Mouse (Mus musculus) CD4-positive, CD25-positive, alpha-beta regulatory T cell, adult 4 months (primary cell): ENCODE measurements around the gene Smim22. TPM values are rescaled to one million over a fixed set of nuclear protein-coding genes. Genes with fewer than 3 reads are reported as not detected.

Experiments
- ATAC-seq: one replicate; pipeline ENCODE4 v1.8.0; 2017
- polyA plus RNA-seq, 2 experiments: library from polyadenylated mRNA; unstranded; fragments of 100-300 nt; shearing (Covaris generic); gene quantifications; one replicate each; pipeline ENCODE4 v1.2.1; 2017

The Smim22 gene
- not detected for polyA plus RNA-seq

DNA sequence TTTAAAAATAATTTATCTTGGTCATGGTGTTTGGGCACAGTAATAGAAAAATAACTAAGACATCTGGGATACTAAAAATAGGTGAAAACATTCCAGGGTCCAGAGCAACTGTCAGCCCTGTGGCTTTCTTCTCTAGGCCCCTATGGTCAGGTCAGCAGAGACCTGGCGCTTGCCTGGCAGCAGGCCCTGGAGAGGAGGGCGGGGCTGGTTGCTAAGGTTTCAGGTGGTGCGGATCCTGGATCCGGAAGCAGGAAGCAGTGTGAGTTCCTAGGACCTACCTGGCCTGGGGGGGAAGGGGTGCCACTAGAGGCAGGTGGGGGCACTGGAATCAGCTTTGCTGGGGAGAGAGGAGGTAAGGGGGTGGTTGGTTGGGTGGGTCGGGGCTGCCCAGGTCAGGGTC lies at the start of gene Smim22:
Smim22 (plus strand) TSS at position 222 of the 400 bp plus-strand sequence.
- no peak for ATAC-seq

DNA sequence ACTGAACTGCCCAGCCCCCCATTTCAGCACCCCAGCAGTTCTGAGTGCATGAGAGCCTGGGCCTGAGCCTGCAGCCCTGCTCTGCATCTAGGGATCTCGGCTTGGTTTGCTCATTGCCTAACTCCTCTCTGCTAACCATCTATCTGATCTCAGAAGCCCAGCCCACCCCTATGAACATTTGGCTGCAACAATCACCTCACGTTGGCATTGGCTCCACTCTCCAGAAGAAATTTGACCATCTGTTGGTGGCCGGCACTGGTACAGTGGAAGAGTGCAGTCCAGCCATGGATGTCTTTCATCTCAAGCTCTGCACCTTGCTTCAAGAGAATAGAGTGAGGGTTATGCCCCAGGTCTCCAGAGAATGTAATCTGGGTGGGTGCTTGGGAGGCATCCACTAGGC lies 49.6 kb upstream of the Smim22 start:
- ATAC-seq, result no peak

DNA sequence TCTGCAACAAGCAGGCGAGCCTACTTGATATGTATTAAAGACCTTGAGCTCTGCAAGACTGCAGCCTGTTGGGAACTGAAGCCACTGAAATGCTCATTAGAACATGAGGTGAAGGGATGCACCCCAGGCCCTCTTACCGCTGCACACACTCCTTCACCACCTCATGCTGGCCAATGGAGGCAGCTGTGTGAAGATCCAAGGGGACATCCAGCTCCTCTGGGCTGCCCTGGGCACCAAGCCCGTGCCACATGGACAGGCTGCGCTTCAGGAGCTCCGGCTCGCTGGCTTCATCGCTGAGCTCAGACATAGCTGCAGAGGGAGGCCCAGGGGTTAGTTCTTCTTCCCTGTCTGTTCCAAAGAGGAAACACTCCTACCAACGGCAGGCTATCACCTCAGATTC lies 46.8 kb upstream of the Smim22 start:
- ATAC-seq, result no peak

DNA sequence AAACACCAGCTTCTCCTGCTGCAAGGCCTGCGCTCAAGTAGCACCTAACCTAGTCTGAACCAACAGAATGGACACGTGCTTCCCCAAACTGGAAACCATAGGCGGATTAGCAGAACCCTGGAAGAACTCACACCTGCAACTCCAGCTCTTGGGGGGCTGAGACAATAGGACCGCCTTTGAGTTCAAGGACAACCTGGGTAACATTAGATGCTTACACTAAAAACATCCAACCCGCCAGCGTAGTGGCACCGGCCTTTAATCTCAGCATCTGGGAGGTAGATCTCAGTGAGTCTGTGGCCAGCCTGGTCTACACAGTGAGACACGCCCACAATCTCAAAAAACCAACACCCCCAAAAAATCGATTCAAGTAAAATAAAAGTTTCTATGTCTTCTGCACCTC lies 43.7 kb upstream of the Smim22 start:
- ATAC-seq, result no peak

DNA sequence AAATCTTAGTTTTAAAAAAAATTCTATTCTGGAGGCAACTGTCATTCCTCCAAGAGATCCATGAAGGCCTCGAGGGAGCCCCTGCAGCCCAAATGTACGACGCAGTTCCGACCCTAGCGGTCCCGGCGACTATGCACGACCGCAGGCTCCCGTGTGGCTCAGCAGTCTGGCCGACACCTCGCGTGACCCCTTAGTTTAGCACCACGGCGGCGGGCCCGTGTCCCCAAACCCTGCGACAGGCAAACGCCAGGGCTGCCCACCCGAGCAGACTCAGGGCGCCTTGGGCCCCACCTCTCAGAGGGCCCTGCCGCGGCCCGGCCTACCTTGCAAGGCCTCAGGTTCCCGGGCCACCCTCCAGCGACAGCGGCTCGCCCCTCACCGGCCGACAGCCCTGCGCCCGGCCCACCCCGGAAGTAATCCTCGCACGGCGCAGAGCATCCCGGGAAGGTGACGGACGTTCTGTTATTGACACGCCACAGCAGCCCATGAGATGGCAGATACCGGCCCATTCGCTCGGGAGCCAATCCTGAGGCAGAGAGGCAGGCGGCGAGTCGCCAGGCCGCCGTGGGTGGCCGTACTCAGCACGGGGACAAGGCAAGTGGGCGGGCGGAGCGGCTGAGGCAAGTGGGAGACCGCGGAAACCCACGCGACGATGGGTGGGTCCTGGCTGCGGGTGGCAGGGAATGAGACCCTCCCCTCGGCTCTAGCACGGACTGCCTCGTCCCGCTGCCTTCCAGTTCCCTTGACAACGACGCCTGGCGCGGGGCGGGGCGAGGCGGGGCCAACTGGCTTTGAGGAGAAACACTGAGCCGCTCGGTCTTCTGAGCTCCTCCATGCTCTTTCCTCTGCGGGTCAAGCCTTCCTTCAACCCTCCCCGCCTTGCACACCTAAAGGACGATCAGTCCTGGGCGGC lies 43.0 kb upstream of the Smim22 start, which contains the start of gene Anks3:
Anks3 (minus strand) TSS at position 409 of the 913 bp plus-strand sequence.
- peak; percentile 94 for ATAC-seq

DNA sequence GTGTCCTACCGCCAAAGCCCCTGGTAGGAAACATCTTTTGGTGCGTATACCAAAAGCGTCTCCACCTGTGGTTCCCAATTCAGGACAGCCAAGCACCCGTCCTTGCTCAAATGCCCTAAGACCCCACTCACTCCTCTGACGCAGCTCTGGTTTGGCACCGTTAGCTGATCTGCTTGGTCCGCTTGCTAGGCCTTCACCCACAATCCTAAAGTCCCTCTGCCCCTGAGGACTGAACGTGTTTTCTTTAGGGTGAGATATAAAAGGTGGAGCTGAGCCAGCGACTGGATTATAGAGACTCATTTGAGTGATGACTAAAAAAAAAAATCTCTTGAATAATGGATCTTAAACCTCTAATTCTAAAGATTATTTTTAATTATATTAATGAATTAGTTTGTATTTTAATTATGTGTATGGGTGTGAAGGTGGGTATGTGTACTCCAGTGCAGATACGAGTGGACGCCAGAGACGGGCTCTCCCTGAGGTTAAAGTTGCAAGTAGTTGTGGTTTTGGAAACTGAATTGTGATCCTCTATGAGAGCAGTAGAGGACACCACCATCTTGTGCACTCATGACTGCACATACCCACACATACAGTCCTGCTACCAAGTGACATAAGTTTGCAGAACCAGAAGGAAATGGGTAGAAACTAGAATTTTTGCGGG lies 42.2 kb upstream of the Smim22 start:
- peak; percentile 20 for ATAC-seq

DNA sequence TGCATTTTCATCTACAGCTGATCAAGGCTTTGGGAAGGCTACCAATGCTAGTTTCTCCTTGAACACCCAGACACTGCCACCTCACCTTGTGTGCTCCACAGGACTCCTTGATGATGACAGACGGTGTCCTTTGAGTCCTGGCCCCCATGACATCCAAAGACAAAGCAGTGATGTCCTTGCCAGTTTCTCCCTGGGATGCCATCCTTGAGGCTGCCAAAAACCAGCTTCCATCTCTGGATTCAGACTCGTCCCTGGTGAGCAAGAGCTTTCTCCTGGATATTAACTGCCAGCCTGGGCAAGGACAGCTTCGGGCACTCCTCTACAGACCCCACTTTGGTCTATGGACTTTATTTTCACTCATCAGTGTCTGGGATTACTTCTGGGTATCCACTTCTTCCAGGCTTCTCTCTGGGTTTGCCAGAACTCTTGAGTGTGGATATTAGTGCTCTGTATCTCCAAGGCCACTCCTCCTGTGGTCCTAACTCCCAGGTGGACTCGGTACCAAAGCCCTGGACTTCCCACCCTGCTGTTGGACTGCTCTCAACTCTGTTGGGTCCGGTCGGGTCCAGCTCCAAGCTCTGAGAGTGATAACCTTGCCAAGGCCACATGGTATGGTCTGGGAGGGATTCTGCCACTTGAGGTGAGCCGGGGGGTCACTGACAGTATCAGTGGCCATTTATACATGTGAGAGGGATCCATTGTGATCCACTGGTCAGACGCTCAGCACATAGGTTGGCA lies 41.5 kb upstream of the Smim22 start:
- no peak for ATAC-seq

DNA sequence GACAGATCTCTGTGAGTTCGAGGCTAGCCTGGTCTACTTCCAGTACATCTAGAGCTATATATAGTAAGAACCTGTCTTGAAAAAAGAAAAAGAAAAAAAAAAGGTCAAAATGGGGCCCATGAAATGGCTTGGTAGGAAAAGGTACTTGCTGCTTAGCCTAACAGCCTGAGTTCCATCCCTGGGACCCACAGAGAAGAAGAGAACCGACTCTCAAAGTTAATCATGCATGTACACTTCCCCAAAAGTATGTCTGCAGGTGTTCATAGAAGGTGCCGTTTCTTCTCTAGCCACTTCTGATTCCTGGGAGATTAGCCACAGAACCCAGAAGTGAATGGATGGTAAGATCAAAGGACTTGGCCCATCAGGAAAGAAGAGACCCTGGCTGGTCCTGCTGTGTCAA lies 38.7 kb upstream of the Smim22 start:
- no peak for ATAC-seq

DNA sequence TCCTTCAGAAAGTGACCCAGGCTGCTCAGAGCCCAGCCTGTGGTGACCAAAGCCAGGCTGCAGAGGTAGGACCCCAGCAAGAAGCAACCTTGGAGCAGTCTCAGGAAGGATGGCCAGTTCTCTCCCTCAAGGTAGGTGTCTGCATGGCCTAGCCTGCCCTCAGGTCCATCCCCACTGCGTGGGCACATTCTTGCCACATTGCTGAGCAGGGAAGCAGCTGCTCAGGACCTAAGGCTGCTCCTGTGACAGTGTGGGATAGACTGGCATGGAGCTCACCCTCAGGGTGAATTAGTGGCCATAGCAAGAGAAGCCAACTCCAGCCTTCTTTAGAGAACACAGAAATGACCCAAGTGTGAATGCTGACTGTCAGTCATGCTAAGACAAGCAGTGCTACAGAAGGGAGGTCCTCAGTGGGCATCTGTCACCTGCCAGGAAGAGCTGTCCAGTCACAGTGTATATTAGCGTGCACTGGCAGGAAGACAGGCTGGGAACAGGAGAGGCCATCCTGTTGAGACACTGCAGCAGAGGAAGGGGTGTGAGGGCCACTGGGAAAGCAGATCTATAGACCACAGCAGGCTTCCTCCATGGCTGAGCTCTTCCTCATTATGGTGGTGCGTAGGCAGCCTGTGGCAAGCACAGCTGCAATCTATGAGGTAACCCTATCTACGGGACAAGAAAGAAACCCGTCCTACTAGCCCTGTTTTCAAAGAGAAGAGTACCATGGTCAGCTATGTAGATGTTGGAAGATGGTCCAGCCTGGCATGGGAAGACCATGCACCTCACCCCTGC lies 37.8 kb upstream of the Smim22 start:
- no peak for ATAC-seq

DNA sequence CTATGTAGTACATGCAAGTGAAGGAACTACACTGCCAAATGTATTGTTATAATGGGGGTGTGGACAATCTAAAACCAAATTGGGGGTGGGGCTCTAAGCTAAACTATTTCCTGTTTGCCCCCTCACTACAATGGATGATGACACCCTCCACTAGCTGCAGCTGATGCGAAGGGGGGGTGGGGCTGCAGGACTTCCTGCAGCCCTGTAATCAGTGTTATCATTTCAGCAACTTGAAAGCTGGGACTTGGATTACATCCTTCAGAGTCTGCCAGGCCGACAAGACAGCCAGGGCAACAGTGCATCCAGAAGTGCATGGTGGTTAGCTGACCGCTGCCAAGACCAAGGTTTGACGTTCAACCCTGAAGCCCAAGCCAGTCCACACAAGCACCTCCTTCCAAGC lies 35.5 kb upstream of the Smim22 start:
- ATAC-seq, result peak; percentile 32

DNA sequence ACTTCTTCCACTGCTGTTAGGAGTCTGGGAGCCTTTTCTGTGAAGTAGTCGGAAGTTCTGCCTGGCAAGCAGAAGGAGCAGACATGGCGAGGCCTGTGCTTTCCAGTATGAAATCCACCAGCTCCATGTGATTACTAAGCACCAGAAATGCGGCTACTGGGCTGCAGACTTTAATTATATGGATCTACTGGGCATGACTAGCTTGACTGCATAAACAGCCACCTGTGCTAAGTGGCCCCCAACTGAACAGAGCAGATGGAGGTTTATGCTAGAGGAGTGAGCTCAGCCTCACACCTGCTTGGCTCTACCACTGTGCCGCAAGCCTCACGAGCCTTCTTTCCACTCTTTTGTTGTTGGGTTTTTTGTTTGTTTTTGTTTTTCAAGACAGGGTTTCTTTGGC lies 32.6 kb upstream of the Smim22 start:
- no peak for ATAC-seq

DNA sequence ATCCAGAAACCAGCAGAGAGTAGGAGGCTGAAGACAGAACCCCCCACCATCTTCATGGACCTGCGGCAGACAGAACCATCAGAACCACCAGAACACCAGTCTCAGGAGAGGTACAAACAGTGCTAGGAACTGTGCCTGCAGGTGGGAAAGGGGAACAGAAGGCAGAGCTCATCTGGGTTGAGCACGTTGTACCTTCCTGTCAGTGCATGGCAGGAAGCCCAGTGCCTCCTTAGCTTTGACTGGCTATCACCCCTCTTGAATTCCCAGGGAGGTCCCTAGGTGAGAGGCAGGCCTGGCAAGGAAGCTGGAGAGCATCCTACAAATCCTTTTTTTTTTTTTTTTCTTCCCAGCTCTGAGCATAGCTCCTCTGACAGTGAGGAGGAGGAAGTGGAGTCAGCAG lies 30.9 kb upstream of the Smim22 start:
- no peak for ATAC-seq

DNA sequence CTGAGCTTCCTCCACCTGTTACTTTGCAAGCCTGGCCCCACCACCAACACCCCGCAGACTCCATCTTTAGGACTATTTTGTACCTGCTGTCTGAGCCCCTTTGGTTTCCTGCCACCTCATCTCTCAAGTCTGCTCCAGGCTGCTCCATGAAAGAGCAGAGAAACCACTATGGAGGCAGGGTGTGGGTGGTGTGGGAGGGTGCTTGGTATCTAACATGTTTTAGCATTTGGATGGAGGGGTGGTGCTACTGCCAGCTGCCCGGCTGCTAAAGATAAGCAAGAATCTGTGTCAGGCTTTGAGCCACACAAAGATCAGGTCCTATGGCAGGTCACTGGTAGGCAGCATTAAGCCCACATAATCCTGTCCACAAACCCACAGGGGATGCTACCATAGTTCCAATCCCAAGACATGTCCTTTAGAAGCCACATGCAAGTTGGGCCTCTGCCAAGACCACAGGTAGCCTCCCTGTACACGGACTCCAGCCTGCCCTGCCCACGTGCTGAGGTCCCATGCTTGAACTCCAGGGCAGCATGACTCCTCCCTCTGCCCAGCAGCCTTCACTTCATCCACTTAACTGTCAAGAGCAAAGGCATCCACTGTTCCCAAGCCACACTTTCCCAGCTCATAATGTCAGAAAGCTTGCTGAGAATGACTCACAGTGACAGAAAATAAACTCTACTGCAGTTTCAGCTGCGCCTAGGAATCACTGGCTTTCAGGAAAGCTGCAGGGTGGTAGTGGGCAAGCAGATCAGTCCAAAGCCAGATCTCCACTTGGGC lies 28.6 kb upstream of the Smim22 start:
- no peak for ATAC-seq

DNA sequence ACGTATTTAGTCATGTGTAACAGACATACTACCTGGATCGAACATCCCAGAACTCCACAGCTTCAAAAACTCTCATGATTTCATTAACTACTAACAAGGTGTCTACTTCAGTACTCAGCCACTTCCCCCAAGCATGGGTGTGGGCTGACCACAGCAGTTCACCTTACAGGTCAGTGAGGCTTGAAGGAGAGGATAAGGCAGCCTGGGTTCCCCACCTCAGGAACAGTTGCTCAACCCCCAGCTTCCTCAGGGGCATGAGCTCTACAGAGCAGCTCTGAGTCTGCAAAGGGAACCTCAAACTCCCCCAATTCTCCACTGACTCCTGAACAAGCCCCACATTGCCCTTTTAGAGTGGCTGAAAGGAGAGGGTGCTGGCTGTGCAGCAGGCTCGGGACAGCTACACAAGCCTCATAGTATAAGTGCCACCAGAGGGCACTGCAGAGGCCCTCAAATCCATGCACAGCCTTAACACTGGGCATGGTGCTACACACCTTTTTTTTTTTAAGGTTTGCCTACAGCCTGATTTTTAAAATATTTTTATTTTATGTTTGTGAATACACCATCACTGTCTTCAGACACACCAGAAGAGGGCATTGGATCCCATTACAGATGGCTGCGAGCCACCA lies 27.2 kb upstream of the Smim22 start:
- ATAC-seq, result peak; percentile 58

DNA sequence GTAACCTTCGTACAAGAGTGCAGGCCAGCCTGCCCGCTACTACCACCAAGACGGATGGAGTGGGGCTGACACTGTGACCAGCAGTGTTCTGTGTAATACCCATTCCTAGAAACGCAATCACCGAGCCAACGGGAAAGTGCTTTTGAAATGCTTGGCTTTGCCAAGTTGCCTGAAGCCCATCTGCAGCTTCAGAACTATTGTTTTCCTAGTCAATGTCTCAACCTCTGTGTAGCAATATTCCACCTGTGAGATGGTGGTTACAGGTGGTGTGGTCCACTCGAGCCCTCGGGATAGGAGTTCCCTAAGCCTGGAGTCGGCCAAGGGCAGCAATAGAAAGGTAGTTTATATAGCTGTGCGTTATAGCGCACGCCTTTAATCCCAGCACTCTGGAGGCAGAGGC lies 22.4 kb upstream of the Smim22 start:
- no peak for ATAC-seq

DNA sequence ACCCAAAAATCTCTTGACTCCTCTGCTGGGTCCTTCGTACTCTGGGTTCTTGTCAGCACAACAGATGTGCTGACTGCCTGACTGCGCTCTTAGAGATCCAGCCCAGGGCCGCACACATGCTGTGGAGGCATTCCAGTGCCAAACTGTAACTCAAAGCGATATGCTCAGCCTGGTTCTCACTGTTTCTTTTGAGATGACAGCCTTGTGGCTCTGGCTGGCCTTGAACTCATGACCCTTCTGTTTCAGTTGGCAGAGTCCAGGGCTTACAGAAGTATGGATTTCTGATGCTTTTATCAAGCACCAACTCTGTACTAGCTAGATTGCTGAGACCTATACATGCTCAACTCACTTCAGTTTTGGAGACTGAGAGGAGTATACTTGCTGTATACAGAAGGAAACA lies 13.8 kb upstream of the Smim22 start:
- no peak for ATAC-seq

DNA sequence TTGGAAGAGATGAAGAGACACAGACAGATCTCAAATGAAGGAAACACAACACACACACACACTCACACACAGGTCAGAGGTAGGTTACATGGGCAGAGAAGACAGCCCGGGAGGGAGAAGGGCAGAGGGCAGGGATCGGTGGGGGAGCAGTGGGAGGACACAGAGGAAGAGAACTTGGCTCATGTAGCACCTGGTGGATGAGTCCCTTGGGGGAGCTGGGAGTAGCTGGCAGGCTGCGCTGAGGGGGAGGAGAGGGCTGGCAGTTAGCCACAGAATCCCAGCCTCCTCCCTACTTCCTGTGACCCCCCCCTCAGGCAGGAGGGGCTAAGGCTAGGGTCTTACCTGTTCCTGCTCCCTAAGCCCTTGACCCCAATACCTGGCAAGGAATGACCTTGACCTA lies 9.5 kb upstream of the Smim22 start, which contains the start of gene Sept12:
Sept12 (minus strand) TSS at position 300 of the 400 bp plus-strand sequence.
- ATAC-seq, result no peak

DNA sequence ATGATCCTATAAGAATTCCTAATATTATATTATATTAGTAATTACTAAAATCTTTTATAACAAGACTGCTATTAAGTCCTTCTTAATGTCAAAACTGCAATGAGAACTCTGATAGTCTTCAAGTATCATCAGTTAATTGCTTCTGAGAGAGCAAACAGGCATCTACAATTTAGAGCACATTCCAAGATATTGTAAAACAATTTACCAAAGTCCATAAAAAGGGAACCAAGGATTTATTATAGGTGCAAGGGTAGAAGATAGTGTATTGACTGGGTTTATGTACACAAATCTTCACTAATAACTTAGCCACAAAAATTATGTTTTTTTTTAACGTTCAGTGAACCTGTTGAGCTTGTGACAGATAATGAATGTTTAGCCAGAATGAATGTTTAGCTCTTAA lies 8.1 kb upstream of the Smim22 start:
- no peak for ATAC-seq

DNA sequence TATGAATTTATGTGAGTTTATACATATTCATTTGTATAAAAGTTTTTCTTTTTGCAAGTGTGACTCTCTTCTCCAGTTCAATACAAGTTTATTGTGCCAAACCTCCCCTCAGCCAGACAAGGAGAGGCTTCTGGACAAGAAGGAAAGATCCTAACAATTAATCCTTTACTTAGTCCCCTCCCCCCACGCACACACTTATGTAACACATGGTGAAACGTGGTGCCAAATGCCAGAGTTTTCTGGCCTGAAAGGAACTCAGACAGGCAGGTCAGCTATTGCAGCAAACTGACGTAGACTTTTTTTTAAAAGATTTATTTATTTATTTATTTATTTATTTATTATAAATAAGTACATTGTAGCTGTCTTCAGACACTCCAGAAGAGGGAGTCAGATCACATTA lies 6.5 kb upstream of the Smim22 start:
- no peak for ATAC-seq

DNA sequence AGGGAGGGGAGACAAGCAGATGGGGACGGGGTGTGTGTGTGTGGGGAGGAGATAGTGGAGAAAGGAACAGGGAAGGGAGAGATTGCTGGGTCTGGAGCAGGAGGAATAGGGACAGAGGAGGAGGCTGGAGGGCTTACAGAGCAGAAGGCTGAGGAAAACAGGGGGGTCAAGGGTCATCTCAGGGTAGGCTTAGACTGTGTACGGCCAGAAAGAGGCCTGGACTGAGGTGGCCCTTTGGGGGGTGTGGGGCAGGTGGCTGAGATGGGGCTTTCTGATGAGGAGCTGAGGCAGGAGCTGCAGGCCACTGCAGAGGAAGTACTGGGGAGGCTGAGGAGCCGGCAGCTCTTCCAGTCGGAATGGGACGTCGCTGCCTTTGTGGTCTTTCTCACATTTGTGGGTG lies 404 bp downstream of the Smim22 start:
- no peak for ATAC-seq

DNA sequence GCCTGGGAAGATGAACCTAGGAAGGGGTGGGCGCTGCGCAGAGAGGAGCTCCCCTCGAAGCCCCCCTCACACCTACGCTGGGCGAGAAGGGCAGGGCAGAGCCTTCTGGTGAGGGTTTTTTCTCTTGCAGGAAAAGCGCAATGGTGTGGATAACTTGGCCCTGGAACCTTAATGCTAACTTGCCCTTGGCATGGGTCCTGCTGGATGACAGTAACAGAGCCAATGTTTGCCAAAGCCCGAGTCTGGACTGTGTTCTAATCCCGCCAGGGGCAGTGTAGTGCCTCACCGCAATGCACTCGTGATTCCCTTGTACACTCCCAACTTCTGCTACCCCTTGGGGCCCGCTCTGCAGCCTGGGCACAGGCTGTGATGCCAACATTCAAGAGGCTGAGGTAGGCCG lies 988 bp downstream of the Smim22 start:
- no peak for ATAC-seq
